Mouse (Mus musculus): ENCODE measurements around the gene 4930579F01Rik. TPM values are rescaled to one million over a fixed set of nuclear protein-coding genes. Genes with fewer than 3 reads are reported as not detected.

Gene 4930579F01Rik
- polyA plus RNA-seq, 2 experiments, result not detected

DNA sequence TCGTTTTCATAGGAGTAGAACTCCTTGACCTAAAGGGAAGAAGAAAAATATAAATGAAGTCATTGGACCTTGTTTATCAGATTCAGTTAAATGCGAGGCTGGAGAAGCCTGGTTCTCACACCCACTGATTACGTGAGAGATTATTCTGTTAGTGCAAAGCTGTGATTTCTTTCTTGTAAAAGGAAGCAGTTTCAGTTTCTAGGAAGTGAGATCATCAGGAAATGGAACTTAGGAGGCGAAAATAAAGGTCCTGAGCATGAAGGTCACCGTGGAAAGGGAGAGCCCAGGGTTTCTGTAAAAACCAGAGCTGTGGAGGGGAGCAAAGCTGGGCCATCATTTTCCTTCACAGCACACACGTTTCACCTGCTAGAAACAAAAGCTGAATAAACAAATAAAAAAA lies 75.2 kb downstream of the 4930579F01Rik start:
- DNase-seq (ENCODE audit: low read depth in 3 of 3, low spot score in 3 of 3), result no peak
- H3K4me2 ChIP-seq (ENCODE audit: low read depth), result no peak overlapping the region
- H3K36me3 ChIP-seq (replicated peaks; ENCODE audit: control insufficient read depth, insufficient read depth, low read depth), result no peaks in the 10 kb centered on the region
- WGBS (ENCODE audit: insufficient replicate concordance), result 38% methylated on average over 6 of the region's 6 CpGs
- H3K27ac ChIP-seq, result no peak overlapping the region
- ATAC-seq (ENCODE audit: insufficient read depth), result no peak
- no peak for TF ChIP-seq EP300 (IDR thresholded peaks at IDR 0.05; ENCODE audit: low read depth)
- TF ChIP-seq CTCF (IDR thresholded peaks at IDR 0.05; ENCODE audit: low read depth), result no peak
- H3K4me3 ChIP-seq (ENCODE audit: insufficient read depth in 1 of 2, low read depth in 2 of 2, low read length in 2 of 2), result no peak overlapping the region
- H3K27me3 ChIP-seq (ENCODE audit: control insufficient read depth, insufficient read depth, low read length), result no peaks in the 10 kb centered on the region
- no peaks in the 10 kb centered on the region for H3K4me1 ChIP-seq (replicated peaks; ENCODE audit: control insufficient read depth in 2 of 2, insufficient read depth in 2 of 2, low read length in 1 of 2)
- no peak overlapping the region for H3K9ac ChIP-seq (replicated peaks)
- H3K9me3 ChIP-seq (ENCODE audit: control insufficient read depth, low read length), result no peaks in the 10 kb centered on the region

DNA sequence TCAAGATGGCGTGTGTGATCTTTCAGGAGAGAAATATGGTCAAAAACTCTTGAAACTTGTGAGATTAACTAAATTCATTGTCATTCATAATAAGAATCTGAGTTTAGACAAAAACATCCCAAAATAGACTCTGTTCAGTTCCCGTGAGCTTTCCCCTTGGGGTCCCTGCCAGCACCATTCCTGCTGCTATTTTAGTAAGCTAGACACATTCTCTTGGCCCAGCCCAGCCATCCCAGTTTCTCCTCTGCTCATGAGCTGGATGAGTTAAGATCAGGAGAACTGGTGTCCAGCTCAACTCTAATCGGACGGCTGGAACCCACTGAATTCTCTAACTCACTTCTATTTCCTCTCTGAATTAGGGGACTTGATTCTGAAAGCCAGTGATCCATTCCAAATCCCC lies 76.8 kb downstream of the 4930579F01Rik start:
- no peak overlapping the region for H3K4me2 ChIP-seq (ENCODE audit: low read depth)
- no peak for ATAC-seq (ENCODE audit: insufficient read depth)
- H3K27me3 ChIP-seq (ENCODE audit: control insufficient read depth, insufficient read depth, low read length), result no peaks in the 10 kb centered on the region
- H3K9ac ChIP-seq (replicated peaks), result no peak overlapping the region
- H3K4me1 ChIP-seq (replicated peaks; ENCODE audit: control insufficient read depth in 2 of 2, insufficient read depth in 2 of 2, low read length in 1 of 2), result no peaks in the 10 kb centered on the region
- 69% methylated on average over 4 of the region's 4 CpGs for WGBS (ENCODE audit: insufficient replicate concordance)
- DNase-seq (ENCODE audit: low read depth in 3 of 3, low spot score in 3 of 3), result no peak
- TF ChIP-seq EP300 (IDR thresholded peaks at IDR 0.05; ENCODE audit: low read depth) (no peak), CTCF (IDR thresholded peaks at IDR 0.05; ENCODE audit: low read depth) (no peak)
- H3K27ac ChIP-seq, result no peak overlapping the region
- H3K9me3 ChIP-seq (ENCODE audit: control insufficient read depth, low read length), result no peaks in the 10 kb centered on the region
- no peak overlapping the region for H3K4me3 ChIP-seq (ENCODE audit: insufficient read depth in 1 of 2, low read depth in 2 of 2, low read length in 2 of 2)
- H3K36me3 ChIP-seq (replicated peaks; ENCODE audit: control insufficient read depth, insufficient read depth, low read depth), result no peaks in the 10 kb centered on the region

DNA sequence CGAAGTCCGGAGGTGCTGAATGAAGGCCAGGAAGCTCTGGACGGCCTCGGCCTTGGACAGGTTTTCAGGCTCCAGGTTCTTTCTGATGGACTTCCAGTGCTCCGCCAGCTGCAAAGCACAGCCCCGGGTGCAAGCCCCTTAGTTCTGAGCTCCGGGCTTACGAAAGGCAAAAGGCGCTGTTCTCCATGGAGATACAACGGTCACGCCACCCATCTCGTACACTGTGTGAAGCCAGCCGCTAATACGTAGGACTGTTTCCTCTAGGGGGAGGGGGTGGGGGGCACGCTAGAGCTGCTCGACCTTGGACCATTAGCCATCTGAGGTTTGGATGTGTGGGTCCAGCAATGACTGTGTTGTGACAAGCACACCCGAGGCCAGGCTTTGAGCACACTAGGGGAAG lies 79.5 kb downstream of the 4930579F01Rik start:
- WGBS (ENCODE audit: insufficient replicate concordance), result 77% methylated on average over 17 of the region's 17 CpGs
- no peaks in the 10 kb centered on the region for H3K4me1 ChIP-seq (replicated peaks; ENCODE audit: control insufficient read depth in 2 of 2, insufficient read depth in 2 of 2, low read length in 1 of 2)
- ATAC-seq (ENCODE audit: insufficient read depth), result no peak

More for the DNA sequence above, 79.5 kb downstream of the 4930579F01Rik start:
- Histone ChIP-seq H3K4me2 (ENCODE audit: low read depth) (no peak overlapping the region), H3K4me3 (ENCODE audit: insufficient read depth in 1 of 2, low read depth in 2 of 2, low read length in 2 of 2) (no peak overlapping the region), H3K27ac (no peak overlapping the region), H3K36me3 (replicated peaks; ENCODE audit: control insufficient read depth, insufficient read depth, low read depth) (no peaks in the 10 kb centered on the region), H3K9ac (replicated peaks) (no peak overlapping the region), H3K9me3 (ENCODE audit: control insufficient read depth, low read length) (no peaks in the 10 kb centered on the region), H3K27me3 (ENCODE audit: control insufficient read depth, insufficient read depth, low read length) (no peaks in the 10 kb centered on the region)
- no peak for DNase-seq (ENCODE audit: low read depth in 3 of 3, low spot score in 3 of 3)
- TF ChIP-seq EP300 (IDR thresholded peaks at IDR 0.05; ENCODE audit: low read depth), result no peak
- no peak for TF ChIP-seq CTCF (IDR thresholded peaks at IDR 0.05; ENCODE audit: low read depth)

Other genes with a start within 250 kb of the 4930579F01Rik start
- 5.1 and 8.8 TPM in 2 replicates for gene Dapp1, start 212.3 kb downstream of the 4930579F01Rik start, polyA plus RNA-seq (2012; rRNA removed)
- gene Dapp1, start 212.3 kb downstream of the 4930579F01Rik start, polyA plus RNA-seq (2014; fragmentation: Nextera tagmentation; extraction: Ambion mirVana), result 10.6 and 11.5 TPM in 2 replicates
- 0.01 TPM in 2 replicates for gene 1110002E22Rik, start 128.8 kb downstream of the 4930579F01Rik start, polyA plus RNA-seq (2012; rRNA removed)
- not detected in 2 replicates for gene 1110002E22Rik, start 128.8 kb downstream of the 4930579F01Rik start, polyA plus RNA-seq (2014; fragmentation: Nextera tagmentation; extraction: Ambion mirVana)
- 0.02 TPM in 1 of 2 replicates, not detected in the other for gene Gm5105, start 126.4 kb downstream of the 4930579F01Rik start, polyA plus RNA-seq (2012; rRNA removed)
- gene Gm5105, start 126.4 kb downstream of the 4930579F01Rik start, polyA plus RNA-seq (2014; fragmentation: Nextera tagmentation; extraction: Ambion mirVana), result not detected in 2 replicates
- 2.0 and 3.3 TPM in 2 replicates for gene Trmt10a, start 50.4 kb downstream of the 4930579F01Rik start, polyA plus RNA-seq (2012; rRNA removed)
- 5.2 and 5.6 TPM in 2 replicates for gene Trmt10a, start 50.4 kb downstream of the 4930579F01Rik start, polyA plus RNA-seq (2014; fragmentation: Nextera tagmentation; extraction: Ambion mirVana)
- gene Mttp, start 48.9 kb downstream of the 4930579F01Rik start, polyA plus RNA-seq (2012; rRNA removed), result 11.2 and 16.0 TPM in 2 replicates
- gene Mttp, start 48.9 kb downstream of the 4930579F01Rik start, polyA plus RNA-seq (2014; fragmentation: Nextera tagmentation; extraction: Ambion mirVana), result 30.7 and 34.8 TPM in 2 replicates
- gene Adh7, start 23.9 kb upstream of the 4930579F01Rik start, polyA plus RNA-seq (2012; rRNA removed), result 0.04 and 0.07 TPM in 2 replicates
- 0.39 and 0.42 TPM in 2 replicates for gene Adh7, start 23.9 kb upstream of the 4930579F01Rik start, polyA plus RNA-seq (2014; fragmentation: Nextera tagmentation; extraction: Ambion mirVana)
- 3.8 and 4.0 TPM in 2 replicates for gene Adh1, start 67.2 kb upstream of the 4930579F01Rik start, polyA plus RNA-seq (2012; rRNA removed)
- 8.4 and 10.6 TPM in 2 replicates for gene Adh1, start 67.2 kb upstream of the 4930579F01Rik start, polyA plus RNA-seq (2014; fragmentation: Nextera tagmentation; extraction: Ambion mirVana)
- not detected in 2 replicates for gene Adh6a, start 119.5 kb upstream of the 4930579F01Rik start, polyA plus RNA-seq (2012; rRNA removed)
- gene Adh6a, start 119.5 kb upstream of the 4930579F01Rik start, polyA plus RNA-seq (2014; fragmentation: Nextera tagmentation; extraction: Ambion mirVana), result not detected in 2 replicates
- gene Adh6b, start 147.9 kb upstream of the 4930579F01Rik start, polyA plus RNA-seq (2012; rRNA removed), result 0.12 and 0.13 TPM in 2 replicates
- gene Adh6b, start 147.9 kb upstream of the 4930579F01Rik start, polyA plus RNA-seq (2014; fragmentation: Nextera tagmentation; extraction: Ambion mirVana), result 0.53 and 0.76 TPM in 2 replicates
- 0.04 TPM in 1 of 2 replicates, not detected in the other for gene Adh4, start 221.6 kb upstream of the 4930579F01Rik start, polyA plus RNA-seq (2012; rRNA removed)
- gene Adh4, start 221.6 kb upstream of the 4930579F01Rik start, polyA plus RNA-seq (2014; fragmentation: Nextera tagmentation; extraction: Ambion mirVana), result 0.13 TPM in 1 of 2 replicates, not detected in the other
- gene Adh5, start 249.3 kb upstream of the 4930579F01Rik start, polyA plus RNA-seq (2012; rRNA removed), result 27.6 and 38.9 TPM in 2 replicates
- 87.4 and 92.6 TPM in 2 replicates for gene Adh5, start 249.3 kb upstream of the 4930579F01Rik start, polyA plus RNA-seq (2014; fragmentation: Nextera tagmentation; extraction: Ambion mirVana)